Mouse (Mus musculus): ENCODE data around the gene Slc22a26. TPM values are rescaled to one million over a fixed set of nuclear protein-coding genes. Genes with fewer than 3 reads are reported as not detected.
"Not testable (repeated sequence)": the region's sequence is repeated elsewhere in the genome, so short reads cannot be mapped to it uniquely, and the experiment has no call there.

Gene Slc22a26
- not detected in 2 replicates for polyA plus RNA-seq (2016; fragmentation: Nextera tagmentation; extraction: Ambion mirVana)

- no peak within 1 kb of the TSS for H3K27ac ChIP-seq
- 86% methylated on average over 1 of the region's 1 CpGs for WGBS
These were observed at the start of gene Slc22a26 for GRCm38 (mm10) chr19:7802571-7802970. Slc22a26 (minus strand) TSS chr19:7802667.

GRCm38 (mm10) chr19:7829851-7830250 is 27.4 kb upstream of the Slc22a26 start:
- Histone ChIP-seq H3K27me3 (no peaks in the 10 kb centered on the region), H3K4me2 (no peak overlapping the region), H3K9me3 (peaks cover 21% of the 10 kb centered on the region; the same call in 1 of the 2 replicates), H3K27ac (no peak overlapping the region), H3K9ac (replicated peaks) (no peak overlapping the region), H3K4me1 (replicated peaks) (no peaks in the 10 kb centered on the region), H3K36me3 (no peaks in the 10 kb centered on the region), H3K4me3 (replicated peaks) (no peak overlapping the region)
- 74% methylated on average over 2 of the region's 2 CpGs for WGBS
- ATAC-seq (ENCODE audit: insufficient number of reproducible peaks, insufficient read depth, low FRiP score, low TSS enrichment, low read depth), result no peak

More at GRCm38 (mm10) chr19:7802571-7802970, at the start of gene Slc22a26:
- peaks cover 11% of the 10 kb centered on the region; the same call in 1 of the 2 replicates for H3K9me3 ChIP-seq
- H3K36me3 ChIP-seq, result no peaks in the 10 kb centered on the region
- H3K27me3 ChIP-seq, result no peaks in the 10 kb centered on the region
- no peak within 1 kb of the TSS for H3K9ac ChIP-seq (replicated peaks)
- no peak for ATAC-seq (ENCODE audit: insufficient number of reproducible peaks, insufficient read depth, low FRiP score, low TSS enrichment, low read depth)
- H3K4me1 ChIP-seq (replicated peaks), result no peaks in the 10 kb centered on the region
- H3K4me3 ChIP-seq (replicated peaks), result no peak within 1 kb of the TSS
- H3K4me2 ChIP-seq, result no peak within 1 kb of the TSS

GRCm38 (mm10) chr19:7790571-7790970 is 11.9 kb downstream of the Slc22a26 start:
- WGBS, result 96% methylated on average over 1 of the region's 1 CpGs
- Histone ChIP-seq H3K9me3 (0 out of 2 replicates have a peak, but pooled peaks cover 5% of the 10 kb centered on the region), H3K4me2 (no peak overlapping the region), H3K4me1 (replicated peaks) (no peaks in the 10 kb centered on the region), H3K27me3 (no peaks in the 10 kb centered on the region), H3K4me3 (replicated peaks) (no peak overlapping the region), H3K27ac (no peak overlapping the region), H3K36me3 (no peaks in the 10 kb centered on the region), H3K9ac (replicated peaks) (no peak overlapping the region)
- no peak for ATAC-seq (ENCODE audit: insufficient number of reproducible peaks, insufficient read depth, low FRiP score, low TSS enrichment, low read depth)

- Histone ChIP-seq H3K4me2 (no peak overlapping the region), H3K36me3 (no peaks in the 10 kb centered on the region), H3K27me3 (no peaks in the 10 kb centered on the region), H3K4me1 (replicated peaks) (no peaks in the 10 kb centered on the region), H3K27ac (no peak overlapping the region), H3K9ac (replicated peaks) (no peak overlapping the region), H3K9me3 (peaks cover 4% of the 10 kb centered on the region; the same call in 1 of the 2 replicates), H3K4me3 (replicated peaks) (no peak overlapping the region)
- 84% methylated on average over 4 of the region's 4 CpGs for whole genome bisulfite sequencing
- ATAC-seq (ENCODE audit: insufficient number of reproducible peaks, insufficient read depth, low FRiP score, low TSS enrichment, low read depth), result no peak
These were observed 27.2 kb downstream of the Slc22a26 start for GRCm38 (mm10) chr19:7775306-7775705.

GRCm38 (mm10) chr19:7766124-7766523 is 36.3 kb downstream of the Slc22a26 start:
- WGBS, result 86% methylated on average over 2 of the region's 2 CpGs
- H3K9ac ChIP-seq (replicated peaks), result no peak overlapping the region
- no peaks in the 10 kb centered on the region for H3K27me3 ChIP-seq
- no peak overlapping the region for H3K4me2 ChIP-seq
- H3K9me3 ChIP-seq, result no peaks in the 10 kb centered on the region
- no peak for ATAC-seq (ENCODE audit: insufficient number of reproducible peaks, insufficient read depth, low FRiP score, low TSS enrichment, low read depth)
- no peak overlapping the region for H3K27ac ChIP-seq
- H3K4me3 ChIP-seq (replicated peaks), result no peak overlapping the region
- no peaks in the 10 kb centered on the region for H3K36me3 ChIP-seq
- no peaks in the 10 kb centered on the region for H3K4me1 ChIP-seq (replicated peaks)

GRCm38 (mm10) chr19:7765599-7765998 is 36.9 kb downstream of the Slc22a26 start:
- Histone ChIP-seq H3K27ac (no peak overlapping the region), H3K4me1 (replicated peaks) (no peaks in the 10 kb centered on the region)
- WGBS, result 88% methylated on average over 3 of the region's 3 CpGs

GRCm38 (mm10) chr19:7753371-7753770 is 49.1 kb downstream of the Slc22a26 start:
- H3K27ac ChIP-seq; H3K36me3 ChIP-seq; H3K27me3 ChIP-seq; H3K9me3 ChIP-seq; H3K4me2 ChIP-seq; H3K9ac ChIP-seq (replicated peaks); H3K4me3 ChIP-seq (replicated peaks); ATAC-seq (ENCODE audit: insufficient number of reproducible peaks, insufficient read depth, low FRiP score, low TSS enrichment, low read depth); H3K4me1 ChIP-seq (replicated peaks): not testable (repeated sequence)
- WGBS, result 70% methylated on average over 13 of the region's 13 CpGs

More at GRCm38 (mm10) chr19:7765599-7765998, 36.9 kb downstream of the Slc22a26 start:
- no peaks in the 10 kb centered on the region for H3K9me3 ChIP-seq
- no peak overlapping the region for H3K4me2 ChIP-seq
- H3K9ac ChIP-seq (replicated peaks), result no peak overlapping the region
- no peaks in the 10 kb centered on the region for H3K36me3 ChIP-seq
- no peak for ATAC-seq (ENCODE audit: insufficient number of reproducible peaks, insufficient read depth, low FRiP score, low TSS enrichment, low read depth)
- H3K27me3 ChIP-seq, result no peaks in the 10 kb centered on the region
- H3K4me3 ChIP-seq (replicated peaks), result no peak overlapping the region

Other genes starting within 250 kb of the Slc22a26 start
- 6.7 and 7.4 TPM in 2 replicates for gene Pla2g16, start 245.2 kb downstream of the Slc22a26 start, polyA plus RNA-seq (2016; fragmentation: Nextera tagmentation; extraction: Ambion mirVana)
- gene Lgals12, start 195.5 kb downstream of the Slc22a26 start, polyA plus RNA-seq (2016; fragmentation: Nextera tagmentation; extraction: Ambion mirVana), result 0.37 and 0.44 TPM in 2 replicates
- gene Hrasls5, start 190.1 kb downstream of the Slc22a26 start, polyA plus RNA-seq (2016; fragmentation: Nextera tagmentation; extraction: Ambion mirVana), result not detected in 2 replicates
- not detected in 2 replicates for gene Slc22a19, start 91.4 kb downstream of the Slc22a26 start, polyA plus RNA-seq (2016; fragmentation: Nextera tagmentation; extraction: Ambion mirVana)
- not detected in 2 replicates for gene Slc22a27, start 163.4 kb upstream of the Slc22a26 start, polyA plus RNA-seq (2016; fragmentation: Nextera tagmentation; extraction: Ambion mirVana)

All from limb, embryonic 12.5 days (tissue).